Mouse (Mus musculus) heart, embryonic 14.5 days (tissue): Measurements from ENCODE around the gene Fbxl13. TPM values are rescaled to one million over a fixed set of nuclear protein-coding genes. Genes with fewer than 3 reads are reported as not detected.
"Not testable (repeated sequence)": the region's sequence is repeated elsewhere in the genome, so short reads cannot be mapped to it uniquely, and the experiment has no call there.

ENCODE experiments used
- ATAC-seq: fragments of 200-750 bp; cut with Nextera tagmentation; 2 replicates; pipeline ENCODE4 v1.8.0; 2017; ENCODE audit warnings: low read depth, moderate TSS enrichment; ENCODE audit not compliant: insufficient number of reproducible peaks, insufficient read depth, low FRiP score
- H3K27ac ChIP-seq, 2 experiments: fragments of 200-500 bp in 1 of 2; fragments of 300-500 bp in 1 of 2; sonication (generic) in 1 of 2; replicated peaks in 1 of 2; 2 replicates each; pipeline ENCODE4 v1.5.1; 2012 to 2014; ENCODE audit warnings: low read depth in 2 of 2, low read length in 2 of 2, control low read depth in 1 of 2, mild to moderate bottlenecking in 1 of 2, mixed read lengths in 1 of 2; ENCODE audit not compliant: control insufficient read depth in 1 of 2, insufficient read depth in 1 of 2
- H3K27me3 ChIP-seq: fragments of 300-500 bp; sonication (generic); 2 replicates; pipeline ENCODE4 v1.6.1; 2014; ENCODE audit warnings: mild to moderate bottlenecking, low read length, control low read depth; ENCODE audit not compliant: control insufficient read depth, insufficient read depth
- H3K36me3 ChIP-seq: fragments of 300-500 bp; sonication (generic); 2 replicates; pipeline ENCODE4 v1.6.1; 2014; ENCODE audit warnings: mild to moderate bottlenecking, control low read depth, low read length, mixed read lengths; ENCODE audit not compliant: control insufficient read depth, insufficient read depth
- H3K4me1 ChIP-seq, 2 experiments: fragments of 200-500 bp in 1 of 2; fragments of 300-500 bp in 1 of 2; sonication (generic) in 1 of 2; 2 replicates each; pipeline ENCODE4 v1.6.1; 2012 to 2014; ENCODE audit warnings: low read length in 2 of 2, control low read depth in 1 of 2, mixed read lengths in 1 of 2; ENCODE audit not compliant: control insufficient read depth in 2 of 2, insufficient read depth in 2 of 2
- H3K4me2 ChIP-seq: fragments of 300-500 bp; sonication (generic); 2 replicates; pipeline ENCODE4 v1.6.1; 2014; ENCODE audit warnings: mild to moderate bottlenecking, low read length
- H3K4me3 ChIP-seq, 2 experiments: fragments of 200-500 bp in 1 of 2; fragments of 300-500 bp in 1 of 2; sonication (generic) in 1 of 2; 2 replicates each; pipeline ENCODE4 v1.5.1; 2012 to 2014; ENCODE audit warnings: low read length in 2 of 2, mild to moderate bottlenecking in 2 of 2, control low read depth in 1 of 2, low read depth in 1 of 2, moderate library complexity in 1 of 2; ENCODE audit not compliant: control insufficient read depth in 1 of 2, insufficient read depth in 1 of 2
- H3K9ac ChIP-seq: fragments of 300-500 bp; sonication (generic); 2 replicates; pipeline ENCODE4 v1.6.1; 2014; ENCODE audit warnings: mild to moderate bottlenecking, low read length
- H3K9me3 ChIP-seq: fragments of 300-500 bp; sonication (generic); 2 replicates; pipeline ENCODE4 v1.6.1; 2016; ENCODE audit warnings: low read length, control low read depth; ENCODE audit not compliant: control insufficient read depth
- WGBS: fragments of 180-500 bp; shearing (Covaris S2); extraction: QIAGEN DNeasy Blood & Tissue Kit; methylation state at CpG from one replicate; pipeline ENCODE4 v1.1.7; 2014; 5-methylcytosine and 5-hydroxymethylcytosine counted together
- polyA plus RNA-seq: library from polyadenylated mRNA; unstranded; fragments of >200 nt; fragmentation: Nextera tagmentation; extraction: Ambion mirVana; gene quantifications from 2 replicates; pipeline ENCODE4 v1.2.1, GENCODE M21; 2014

Fbxl13 gene
- polyA plus RNA-seq, 1 experiment from 2014 or later = 0.19 TPM

GRCm38 (mm10) chr5:21625916-21626315 lies 19.5 kb downstream of the Fbxl13 start:
- Histone ChIP-seq H3K27me3 (no peaks in the 10 kb centered on the region), H3K27ac (no peak overlapping the region), H3K36me3 (no peaks in the 10 kb centered on the region), H3K4me3 (no peak overlapping the region), H3K9ac (no peak overlapping the region), H3K9me3 (peaks cover 2% of the 10 kb centered on the region; the same call in 1 of the 2 replicates), H3K4me2 (no peak overlapping the region), H3K4me1 (no peaks in the 10 kb centered on the region)
- no peak for ATAC-seq

- ATAC-seq = no peak
- H3K27ac ChIP-seq = no peak overlapping the region
- no peak overlapping the region for H3K9ac ChIP-seq
- no peaks in the 10 kb centered on the region for H3K4me1 ChIP-seq
- no peak overlapping the region for H3K4me3 ChIP-seq
- WGBS = 67% methylated on average over 3 of the region's 3 CpGs
- no peaks in the 10 kb centered on the region for H3K27me3 ChIP-seq
- no peaks in the 10 kb centered on the region for H3K9me3 ChIP-seq
- no peak overlapping the region for H3K4me2 ChIP-seq
- H3K36me3 ChIP-seq = no peaks in the 10 kb centered on the region
Measured at GRCm38 (mm10) chr5:21616450-21617009, 28.9 kb downstream of the Fbxl13 start.

- not testable (repeated sequence) for H3K9me3 ChIP-seq, H3K9ac ChIP-seq, ATAC-seq
Measured at GRCm38 (mm10) chr5:21614299-21614698, 31.1 kb downstream of the Fbxl13 start.

GRCm38 (mm10) chr5:21610996-21611395 lies 34.4 kb downstream of the Fbxl13 start:
- H3K9me3 ChIP-seq = no peaks in the 10 kb centered on the region
- no peak for ATAC-seq
- no peak overlapping the region for H3K4me3 ChIP-seq
- no peaks in the 10 kb centered on the region for H3K36me3 ChIP-seq
- H3K4me1 ChIP-seq = no peaks in the 10 kb centered on the region
- H3K4me2 ChIP-seq = no peak overlapping the region
- H3K27ac ChIP-seq = no peak overlapping the region
- WGBS = 49% methylated on average over 3 of the region's 3 CpGs
- H3K27me3 ChIP-seq = no peaks in the 10 kb centered on the region
- no peak overlapping the region for H3K9ac ChIP-seq

More at GRCm38 (mm10) chr5:21614299-21614698, 31.1 kb downstream of the Fbxl13 start:
- not testable (repeated sequence) for H3K27ac ChIP-seq, H3K36me3 ChIP-seq, H3K4me3 ChIP-seq, H3K4me2 ChIP-seq, H3K4me1 ChIP-seq, H3K27me3 ChIP-seq
- WGBS = 94% methylated on average over 11 of the region's 11 CpGs

GRCm38 (mm10) chr5:21608311-21609304 lies 36.8 kb downstream of the Fbxl13 start:
- no peak overlapping the region for H3K4me3 ChIP-seq
- H3K4me1 ChIP-seq = no peaks in the 10 kb centered on the region
- no peak overlapping the region for H3K9ac ChIP-seq
- ATAC-seq = no peak
- no peaks in the 10 kb centered on the region for H3K27me3 ChIP-seq
- H3K36me3 ChIP-seq = no peaks in the 10 kb centered on the region
- H3K4me2 ChIP-seq = no peak overlapping the region
- no peaks in the 10 kb centered on the region for H3K9me3 ChIP-seq
- WGBS = 74% methylated on average over 12 of the region's 12 CpGs
- H3K27ac ChIP-seq = no peak overlapping the region

GRCm38 (mm10) chr5:21605936-21606335 lies 39.5 kb downstream of the Fbxl13 start:
- Histone ChIP-seq H3K9me3 (no peaks in the 10 kb centered on the region), H3K36me3 (no peaks in the 10 kb centered on the region), H3K4me2 (no peak overlapping the region), H3K9ac (no peak overlapping the region), H3K4me1 (no peaks in the 10 kb centered on the region), H3K4me3 (no peak overlapping the region), H3K27ac (no peak overlapping the region), H3K27me3 (no peaks in the 10 kb centered on the region)
- 61% methylated on average over 6 of the region's 6 CpGs for WGBS
- no peak for ATAC-seq

GRCm38 (mm10) chr5:21599961-21600360 lies 45.5 kb downstream of the Fbxl13 start:
- H3K27ac ChIP-seq = no peak overlapping the region
- H3K27me3 ChIP-seq = no peaks in the 10 kb centered on the region
- WGBS = 90% methylated on average over 4 of the region's 4 CpGs
- no peaks in the 10 kb centered on the region for H3K36me3 ChIP-seq
- H3K4me1 ChIP-seq = no peaks in the 10 kb centered on the region
- no peak for ATAC-seq
- H3K4me3 ChIP-seq = no peak overlapping the region
- H3K9me3 ChIP-seq = no peaks in the 10 kb centered on the region
- no peak overlapping the region for H3K9ac ChIP-seq
- H3K4me2 ChIP-seq = no peak overlapping the region
